Mouse (Mus musculus) gonadal fat pad, adult 2 months (tissue): Measurements from ENCODE around the gene Psma6. TPM values are rescaled to one million over a fixed set of nuclear protein-coding genes. Genes with fewer than 3 reads are reported as not detected.
"Not testable (repeated sequence)": the region's sequence is repeated elsewhere in the genome, so short reads cannot be mapped to it uniquely, and the experiment has no call there.

Experiments used
- DNase-seq: peaks from one replicate; pipeline ENCODE4 v3.0.0-alpha.2; 2012; ENCODE audit warnings: low read depth
- polyA plus RNA-seq: library from polyadenylated mRNA; depleted of rRNA; stranded (reverse); fragments of >200 nt; gene quantifications from 2 replicates; pipeline ENCODE4 v1.2.3, GENCODE M21; 2012

Gene Psma6
- polyA plus RNA-seq, 1 experiment: 88.6 TPM

DNA sequence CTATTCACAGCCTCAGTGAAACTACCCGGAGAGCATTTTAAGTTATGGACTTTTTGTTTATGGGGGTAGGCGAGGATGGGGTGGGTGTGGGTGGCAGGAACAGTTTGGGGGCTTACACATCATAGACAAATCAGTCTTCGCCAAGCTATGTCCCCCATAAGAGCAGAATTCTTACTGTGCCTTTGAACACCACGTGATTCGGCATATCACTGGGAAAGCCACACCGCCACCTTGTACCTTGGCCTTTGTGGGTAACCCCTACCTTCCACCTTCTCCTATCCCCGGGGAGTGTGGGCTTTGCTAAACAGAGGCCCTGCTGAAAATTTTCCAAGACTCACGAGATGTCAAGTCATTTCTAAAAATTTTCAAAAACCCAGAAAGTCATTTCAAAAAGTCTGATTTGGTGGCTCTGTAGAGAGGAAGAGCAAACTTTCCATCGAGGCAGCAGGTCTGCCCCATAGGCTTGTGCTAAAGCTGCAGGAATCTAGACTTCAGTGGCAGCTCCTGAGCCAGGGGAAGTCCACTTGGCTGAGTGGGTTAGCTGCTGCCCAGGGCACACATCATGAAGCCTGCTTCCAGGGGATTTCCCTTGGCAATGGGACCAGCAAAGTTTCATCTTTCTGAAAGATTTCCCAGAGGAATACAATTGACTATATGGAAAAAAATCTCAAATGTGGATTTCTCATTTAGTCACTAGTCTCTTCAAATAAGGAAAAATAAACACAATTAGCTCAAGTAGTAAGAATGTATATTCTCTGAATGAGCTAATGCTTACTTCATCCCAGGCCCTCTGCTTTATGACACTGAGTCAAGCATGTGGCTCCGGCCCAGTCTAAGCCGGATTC is 8.9 kb downstream of the Psma6 start:
- DNase-seq: no peak

DNA sequence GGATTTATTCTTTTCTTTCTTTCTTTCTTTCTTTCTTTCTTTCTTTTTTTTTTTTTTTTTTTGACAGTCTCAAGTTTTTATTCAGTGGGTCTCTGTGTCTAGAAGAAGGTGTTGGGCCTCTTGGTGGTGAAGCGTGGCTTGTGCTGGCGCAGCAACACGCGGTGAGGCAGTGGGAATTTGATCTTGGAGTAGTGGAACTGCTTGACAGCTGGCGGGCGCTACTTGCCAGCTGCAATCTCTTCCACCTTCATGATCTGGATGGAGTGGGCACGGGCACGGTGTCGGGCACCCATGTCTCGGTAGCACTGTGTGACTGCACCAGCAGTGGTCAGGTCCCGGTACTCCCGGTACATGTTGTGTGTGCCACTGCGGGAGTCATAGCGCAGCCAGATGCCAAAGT is 11.6 kb downstream of the Psma6 start:
- not testable (repeated sequence) for DNase-seq

DNA sequence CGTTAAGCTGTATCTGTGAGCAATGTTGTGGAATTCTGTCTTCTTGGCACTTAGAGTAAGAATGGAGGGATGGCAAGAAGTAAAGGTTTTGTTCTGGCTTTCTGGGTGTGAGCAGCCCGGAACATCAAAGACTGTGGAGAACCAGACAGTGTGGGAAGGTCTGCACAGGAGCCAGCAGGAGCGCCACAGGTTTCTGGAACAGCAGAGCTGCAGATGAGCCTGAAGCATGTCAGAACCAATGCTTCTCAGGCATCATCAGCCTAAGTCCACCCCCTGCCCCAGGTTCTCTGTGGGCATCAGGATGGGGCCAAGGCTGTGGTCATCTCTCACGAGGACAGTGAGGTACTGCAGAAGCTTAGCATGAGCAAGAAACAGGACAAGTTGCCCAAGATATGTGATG is 12.5 kb downstream of the Psma6 start:
- DNase-seq: no peak

DNA sequence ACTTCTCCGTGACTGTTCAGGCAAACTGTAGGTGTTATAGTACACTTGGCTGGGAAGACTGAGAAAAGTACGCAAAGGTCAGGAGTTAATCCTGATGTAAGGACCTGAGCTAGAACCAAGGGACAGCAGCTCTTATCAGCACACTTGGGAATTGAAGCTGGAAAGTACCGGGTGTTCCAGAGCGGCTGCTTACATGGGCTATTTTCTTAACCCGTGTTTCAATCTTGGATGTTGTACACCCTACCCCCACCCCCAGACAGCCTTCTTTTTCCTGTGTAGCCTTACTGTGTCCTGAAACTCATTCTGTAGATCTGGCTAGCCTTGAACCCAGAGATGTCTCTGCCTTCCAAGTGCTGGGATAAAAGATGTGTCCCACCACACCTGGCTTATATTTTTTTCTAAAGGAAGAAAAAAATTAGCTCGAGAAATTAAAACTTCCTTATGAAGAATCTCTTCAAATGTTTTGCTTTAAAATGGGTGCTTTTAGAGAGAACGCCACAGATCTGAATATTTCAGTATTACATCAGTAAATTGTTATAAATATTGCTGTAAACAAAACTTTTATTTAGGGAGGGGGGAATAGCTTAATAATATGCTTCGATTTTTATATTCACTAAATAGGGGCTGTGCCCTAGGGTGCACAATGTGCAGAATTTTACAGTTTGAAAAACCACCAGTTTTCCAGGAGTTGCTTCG is 13.7 kb downstream of the Psma6 start:
- no peak for DNase-seq

DNA sequence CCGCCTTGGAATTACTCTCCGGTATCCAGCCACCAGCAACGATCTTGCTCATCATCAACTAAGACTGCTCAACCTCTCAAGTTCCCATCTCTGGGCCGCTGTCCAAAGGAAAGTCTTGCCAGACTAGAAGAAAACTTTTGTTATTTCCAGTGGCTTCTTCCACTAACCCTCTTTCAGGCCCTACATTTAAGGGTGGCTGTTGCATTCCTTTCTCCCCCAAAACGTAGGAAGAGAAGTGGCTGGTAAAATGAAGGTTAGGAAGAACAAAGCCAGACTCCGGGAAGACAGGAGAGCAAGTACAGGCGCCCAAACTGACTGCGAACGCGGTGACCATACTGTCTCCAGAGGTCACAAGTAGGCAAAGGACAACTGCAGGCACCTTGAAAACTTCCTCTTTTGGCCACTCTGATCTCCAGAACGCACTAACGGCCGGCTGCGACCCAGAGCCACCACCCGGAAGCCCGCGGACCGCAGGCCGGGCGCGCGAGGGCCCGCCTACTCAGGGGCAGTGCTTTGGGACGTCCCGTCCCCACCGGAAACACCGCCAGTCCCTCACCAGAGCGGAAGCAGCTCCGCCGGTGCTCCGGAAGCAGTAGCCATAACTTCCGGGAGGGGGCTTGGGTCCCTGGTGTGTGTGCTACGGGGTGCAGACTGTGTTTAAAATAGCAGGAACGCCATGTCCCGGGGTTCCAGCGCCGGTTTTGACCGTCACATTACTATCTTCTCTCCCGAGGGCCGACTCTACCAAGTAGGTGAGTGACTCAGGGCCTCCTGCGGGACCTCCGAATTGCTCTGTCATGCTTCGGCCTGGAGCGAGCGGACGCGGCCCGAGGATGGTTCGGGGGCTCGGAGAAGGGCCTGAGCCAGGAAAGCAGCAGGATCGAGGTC is 14.5 kb downstream of the Psma6 start:
- peak; percentile 47 for DNase-seq

DNA sequence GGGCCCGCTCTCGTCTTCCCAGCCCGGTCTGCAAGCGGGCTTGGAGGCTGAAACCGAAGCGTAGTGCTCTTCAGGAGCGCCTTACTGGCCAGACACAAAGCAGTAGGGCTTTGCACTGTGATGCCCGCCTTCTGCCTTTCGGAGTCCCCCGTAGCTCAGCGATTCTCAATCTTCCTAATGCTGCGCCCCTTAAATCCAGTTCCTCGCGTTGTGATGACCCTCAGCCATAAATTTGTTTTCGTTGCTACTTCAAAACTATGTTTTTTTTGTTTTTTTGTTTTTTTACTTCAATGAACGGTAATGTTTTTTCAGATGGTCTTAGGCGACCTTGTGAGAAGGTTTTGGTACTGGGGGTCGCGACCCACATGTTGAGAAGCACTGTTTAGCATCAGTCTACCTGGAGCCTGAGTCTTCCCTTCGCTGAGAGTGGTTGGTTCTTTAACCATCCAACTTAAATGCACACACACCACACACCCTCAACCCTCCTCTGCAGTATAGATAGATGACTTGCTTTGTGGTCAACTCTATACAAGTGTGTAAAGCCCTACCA is 15.2 kb downstream of the Psma6 start:
- no peak for DNase-seq

DNA sequence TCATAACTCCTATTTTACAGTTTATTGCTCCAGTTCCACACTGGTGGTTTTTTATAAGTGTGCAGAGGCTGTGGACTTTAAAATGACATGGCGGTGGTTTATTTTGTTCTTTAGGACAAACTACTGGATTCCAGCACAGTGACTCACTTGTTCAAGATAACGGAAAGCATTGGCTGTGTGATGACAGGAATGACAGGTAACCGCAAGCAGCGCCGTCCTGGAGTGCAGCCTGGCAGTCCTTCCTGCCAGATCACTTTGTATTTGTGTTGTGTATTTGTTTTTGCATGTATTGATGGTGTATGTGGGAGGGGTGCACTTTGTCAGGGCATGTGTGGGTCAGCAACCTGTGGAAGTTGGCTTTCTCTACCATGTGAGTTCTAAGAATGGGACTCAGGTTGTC is 23.9 kb downstream of the Psma6 start:
- DNase-seq: no peak

DNA sequence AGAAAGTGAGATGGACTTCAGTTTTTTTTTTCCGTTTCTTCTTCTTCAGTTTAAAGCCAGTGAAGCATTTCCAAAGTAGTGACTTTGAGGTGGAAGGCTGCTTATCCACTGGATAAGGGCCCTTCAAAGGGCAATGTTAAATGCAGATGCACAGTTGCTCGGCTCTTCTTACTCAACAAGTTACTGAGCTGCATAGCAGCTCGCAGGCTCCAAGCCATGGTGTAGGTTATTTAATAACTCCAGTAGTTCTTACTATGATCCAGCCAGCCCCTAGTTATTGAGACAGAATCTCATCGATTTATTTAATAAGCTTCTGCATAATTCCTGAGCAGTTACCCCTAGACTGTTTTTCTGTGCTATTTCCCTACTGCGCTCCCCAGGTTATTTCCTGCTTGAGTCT is 31.2 kb downstream of the Psma6 start:
- DNase-seq: no peak

DNA sequence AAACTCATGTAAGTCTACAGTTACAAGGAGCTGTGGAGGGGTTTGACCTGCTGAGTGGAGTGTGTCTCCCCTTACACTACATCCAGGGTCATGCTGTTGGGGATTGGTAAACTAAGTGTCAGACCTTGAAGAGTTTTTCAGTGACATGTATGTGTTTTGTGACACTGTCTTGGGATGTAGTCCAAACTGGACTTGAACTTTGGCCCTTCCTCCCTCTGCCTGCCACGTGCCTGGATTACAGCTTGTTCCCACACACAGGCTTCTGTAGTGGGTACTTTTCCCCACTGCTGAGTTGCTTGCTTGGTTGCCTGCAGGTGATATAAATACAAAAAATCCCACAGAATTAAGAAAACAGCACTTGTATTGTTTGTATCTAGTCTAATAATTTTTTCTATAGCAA is 31.7 kb downstream of the Psma6 start:
- DNase-seq: no peak

DNA sequence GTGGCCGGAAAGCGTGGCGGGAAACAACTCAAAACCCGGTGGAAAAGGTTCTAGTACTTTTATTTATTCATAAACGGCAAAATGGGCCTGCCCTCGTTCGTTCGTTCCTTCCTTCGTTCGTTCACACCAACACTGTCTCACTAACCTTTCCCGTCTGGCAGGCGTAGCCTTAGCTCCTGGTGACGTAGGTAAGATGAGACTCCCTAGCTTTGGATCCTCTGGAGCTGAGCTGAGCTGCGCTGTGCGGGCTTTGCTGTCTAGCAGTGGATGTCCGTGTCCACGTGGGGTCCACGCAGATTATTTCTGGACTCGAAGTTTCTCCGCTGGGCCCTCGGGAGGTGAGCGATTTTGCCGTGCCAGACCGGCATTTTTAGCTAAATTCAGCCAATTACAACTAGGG is 36.2 kb downstream of the Psma6 start:
- DNase-seq: no peak

DNA sequence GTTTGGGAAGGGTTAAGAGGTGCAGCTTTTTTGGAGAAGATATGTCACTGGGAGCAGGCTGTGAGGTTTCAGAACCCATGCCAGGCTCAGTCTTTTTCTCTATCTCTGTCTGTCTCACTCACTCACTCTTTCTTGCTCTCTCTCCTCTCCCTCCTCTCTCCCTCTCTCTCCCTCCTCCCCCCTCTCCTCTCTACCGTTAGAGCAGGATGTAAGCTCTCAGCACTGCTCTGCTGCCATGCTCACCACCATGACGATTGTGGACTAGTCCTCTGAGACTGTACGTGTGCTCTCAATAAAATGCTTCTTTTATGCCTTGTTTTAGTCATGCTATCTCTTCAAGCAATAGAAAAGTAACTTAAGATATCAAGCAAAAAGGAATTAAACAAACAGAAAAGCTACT is 38.0 kb downstream of the Psma6 start:
- no peak for DNase-seq

DNA sequence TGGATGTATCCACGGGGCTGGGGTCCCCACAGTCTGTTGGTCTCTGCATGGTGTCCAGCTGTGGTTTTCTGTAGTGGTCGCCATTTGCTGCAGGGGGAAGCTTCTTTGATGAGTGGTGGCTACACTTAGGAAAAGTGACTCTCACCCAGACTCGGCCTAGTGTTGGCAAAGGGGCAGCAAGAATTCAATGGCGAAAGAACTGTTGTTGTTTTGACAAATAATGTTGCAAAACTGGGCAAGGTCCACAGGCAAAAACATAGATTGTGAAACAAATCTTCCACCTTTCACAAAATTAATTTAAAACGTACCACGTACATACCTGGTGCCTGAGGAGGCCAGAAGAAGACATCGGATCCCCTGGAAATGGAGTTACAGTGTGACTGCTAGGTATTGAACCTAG is 42.3 kb downstream of the Psma6 start:
- no peak for DNase-seq

DNA sequence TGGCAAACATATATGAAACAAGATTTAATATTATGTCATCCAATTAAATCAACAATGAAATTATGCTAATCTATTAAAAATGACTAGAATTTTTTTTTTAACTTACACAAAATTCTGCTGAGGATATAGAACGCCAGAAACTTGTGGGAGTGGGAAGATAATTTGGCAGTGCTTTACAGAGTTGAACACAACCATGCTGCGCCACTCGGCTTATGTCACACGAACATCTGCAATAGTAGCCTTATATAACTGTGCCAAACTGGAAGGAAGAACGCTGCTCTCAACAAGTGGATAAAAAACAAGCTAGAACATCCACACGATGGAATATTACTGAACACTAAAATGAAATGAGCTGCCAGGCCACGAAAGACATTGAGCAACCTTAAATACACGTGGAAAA is 45.2 kb downstream of the Psma6 start:
- no peak for DNase-seq

DNA sequence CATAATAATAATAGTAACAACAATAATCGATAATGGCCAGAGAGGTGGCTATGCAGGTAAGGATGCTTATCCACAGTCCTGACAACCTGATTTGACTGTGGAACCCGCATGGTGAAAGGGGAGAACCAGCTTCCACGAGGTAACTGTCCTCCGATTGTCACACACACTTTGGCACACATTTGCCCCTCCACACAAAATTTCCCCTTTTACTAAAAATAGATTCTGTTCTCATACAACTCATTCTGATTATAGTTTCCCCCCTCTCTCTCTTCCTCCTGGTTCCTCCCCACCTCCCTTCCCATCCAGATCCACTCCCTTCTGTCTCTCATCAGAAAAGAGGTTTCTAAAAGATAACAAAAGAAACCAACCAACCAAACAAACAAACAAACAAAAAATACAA is 45.9 kb downstream of the Psma6 start:
- DNase-seq: no peak

DNA sequence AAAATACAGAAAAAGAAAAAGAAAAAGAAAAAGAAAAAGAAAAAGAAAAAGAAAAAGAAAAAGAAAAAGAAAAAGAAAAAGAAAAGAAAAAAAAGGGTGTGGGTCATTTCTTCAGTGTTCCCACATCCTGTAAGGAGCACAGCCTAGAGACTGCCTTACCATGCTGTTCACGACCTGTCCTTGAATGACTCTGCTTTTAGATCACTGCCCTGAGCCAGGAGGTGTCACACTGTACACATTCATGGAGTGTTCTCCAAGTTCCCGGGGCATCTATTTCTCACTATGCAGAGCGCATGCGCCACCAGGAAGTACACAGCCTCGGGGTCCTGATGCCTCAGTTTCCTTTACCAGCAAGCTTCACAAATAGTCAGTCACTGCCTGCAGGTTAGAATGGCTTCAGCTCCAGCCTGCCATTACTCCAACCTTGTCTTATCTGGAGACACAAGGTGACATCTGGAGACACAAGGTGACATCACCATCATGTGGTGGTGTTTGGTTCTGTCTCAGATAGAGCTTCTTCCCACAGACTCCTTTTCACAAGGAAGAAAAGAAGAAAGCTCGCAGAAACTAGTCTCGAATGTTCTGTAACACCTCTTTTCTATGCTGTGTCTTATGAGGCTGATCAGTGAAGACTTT is 48.4 kb downstream of the Psma6 start:
- no peak for DNase-seq

DNA sequence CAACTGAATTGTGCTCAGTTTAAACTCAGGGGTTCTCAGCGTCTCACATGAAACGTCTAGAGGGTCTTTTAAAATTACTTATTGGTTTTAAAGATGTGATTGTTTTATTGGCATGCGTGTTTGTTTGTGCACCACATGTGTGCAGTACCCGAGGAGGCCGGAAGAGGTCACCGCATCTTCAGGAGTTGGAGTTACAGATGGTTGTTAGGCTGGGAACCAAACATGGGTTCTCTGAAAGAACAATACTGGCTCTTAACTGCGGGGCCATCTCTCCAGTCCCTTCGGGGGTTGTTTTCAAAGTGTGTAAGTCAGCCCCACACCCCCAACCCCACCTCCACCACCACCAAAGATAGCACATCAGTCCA is 48.9 kb downstream of the Psma6 start:
- no peak for DNase-seq

DNA sequence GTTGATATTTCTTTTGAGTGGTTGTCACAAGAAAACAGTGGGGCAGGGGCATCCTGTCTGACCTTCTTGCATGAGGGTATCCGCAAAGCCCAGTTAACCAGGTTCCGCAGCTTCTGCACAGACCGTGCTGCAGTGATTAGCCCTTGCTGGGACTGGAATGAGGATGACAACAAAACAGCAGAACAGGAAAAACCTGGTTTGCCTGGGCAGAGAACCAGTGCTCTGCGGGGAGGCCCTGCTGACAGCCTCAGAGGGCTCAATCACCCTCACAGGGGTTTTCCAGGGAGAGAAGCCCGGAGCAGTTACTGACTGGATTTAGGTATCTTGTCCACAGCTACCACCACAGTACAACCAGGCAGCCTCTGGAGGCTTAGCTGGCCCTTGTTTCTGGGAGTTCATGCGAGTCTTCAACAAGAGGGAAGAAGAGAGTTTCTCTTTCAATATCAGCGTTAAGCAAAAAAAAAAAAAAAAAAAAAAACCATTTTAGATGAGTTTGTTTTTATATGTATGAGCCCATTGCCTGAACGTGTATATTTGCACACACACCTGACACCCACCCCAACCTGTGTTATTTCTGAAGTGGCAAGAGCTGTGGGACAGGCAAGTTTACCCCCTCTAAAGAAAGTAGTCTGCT is 49.9 kb downstream of the Psma6 start:
- no peak for DNase-seq

DNA sequence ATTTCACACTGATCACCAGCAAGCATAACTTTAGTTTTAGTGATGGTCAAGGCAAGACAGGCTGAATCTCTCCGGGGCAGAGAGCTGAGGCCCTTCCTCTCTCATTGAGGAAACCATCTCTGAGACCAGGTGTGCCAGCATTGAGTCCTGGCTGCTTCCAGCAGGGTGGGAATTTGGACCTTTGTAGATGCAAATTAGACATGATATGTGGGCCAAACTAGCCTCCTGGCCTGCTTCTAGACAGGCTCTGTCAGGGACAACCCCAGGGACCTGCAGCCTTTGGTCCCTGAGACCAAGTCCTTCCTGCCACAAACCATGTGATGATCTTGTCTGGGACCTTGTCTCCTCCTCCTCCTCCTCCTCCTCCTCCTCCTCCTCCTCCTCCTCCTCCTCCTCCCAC is 51.1 kb downstream of the Psma6 start:
- no peak for DNase-seq

DNA sequence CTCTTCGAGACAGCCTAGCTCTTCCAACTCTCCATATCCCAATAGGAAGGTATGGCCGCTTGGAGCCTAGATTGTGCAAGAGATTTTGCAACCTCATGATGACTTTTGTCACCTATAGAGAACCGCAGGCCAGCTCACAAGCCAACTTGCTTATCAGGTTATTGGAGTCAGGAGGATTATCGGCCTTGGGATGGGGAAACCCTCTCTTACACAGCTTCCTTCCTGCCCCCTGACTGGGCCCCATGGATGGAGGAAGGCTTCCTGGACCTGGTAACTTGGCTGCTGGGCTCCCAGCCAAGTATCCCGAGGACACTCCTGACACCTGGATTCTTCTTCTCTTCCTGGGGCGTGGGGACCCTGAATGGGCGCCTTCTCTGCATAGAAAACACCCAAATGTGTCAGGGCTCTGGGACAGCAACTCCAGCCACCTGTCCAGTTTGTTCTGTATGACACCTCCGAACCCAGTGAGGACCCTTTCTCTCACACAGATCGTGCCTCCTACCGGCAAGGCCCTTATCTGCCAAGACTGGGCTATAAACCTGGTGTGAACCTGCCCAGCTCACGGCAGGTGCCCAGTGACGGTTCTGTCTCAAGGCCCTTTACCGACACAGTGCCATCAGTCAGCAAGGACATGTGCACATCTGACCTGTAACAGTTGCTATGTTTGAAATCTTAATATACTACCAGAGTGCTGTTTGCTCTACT is 53.3 kb downstream of the Psma6 start:
- peak; percentile 90 for DNase-seq

DNA sequence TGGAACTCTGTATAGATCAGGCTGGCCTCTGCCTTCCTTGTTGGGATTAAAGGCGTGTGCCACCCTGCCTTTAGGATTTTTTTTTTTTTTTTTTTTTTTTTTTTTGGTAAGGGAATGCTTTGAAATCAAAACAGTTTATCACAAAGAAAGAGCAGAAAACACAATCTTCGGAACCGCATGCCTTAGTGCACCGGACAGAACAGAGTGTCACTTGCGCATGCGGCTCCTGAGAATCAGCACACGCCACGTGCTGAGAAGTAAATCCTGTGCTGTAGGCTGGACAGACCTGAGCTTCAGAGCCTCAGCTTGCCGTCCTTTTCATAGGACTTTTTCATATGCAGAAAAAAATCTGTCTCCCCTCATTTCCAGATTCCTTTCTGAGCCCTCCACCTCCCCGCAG is 54.0 kb downstream of the Psma6 start:
- DNase-seq: no peak
